Mouse (Mus musculus) embryonic facial prominence, embryonic 15.5 days (tissue): ENCODE results near the gene Mpdz. TPM values are rescaled to one million over a fixed set of nuclear protein-coding genes. Genes with fewer than 3 reads are reported as not detected.

Source experiments
- ATAC-seq: fragments of 200-750 bp; cut with Nextera tagmentation; 2 replicates; pipeline ENCODE4 v1.8.0; 2017; ENCODE audit warnings: low read depth, moderate TSS enrichment; ENCODE audit not compliant: insufficient number of reproducible peaks, low FRiP score, low TSS enrichment
- H3K27ac ChIP-seq: fragments of 300-500 bp; sonication (generic); replicated peaks from 2 replicates; pipeline ENCODE4 v1.5.1; 2015; ENCODE audit warnings: mild to moderate bottlenecking, inconsistent platforms
- H3K27me3 ChIP-seq: fragments of 300-500 bp; sonication (generic); 2 replicates; pipeline ENCODE4 v1.6.1; 2015; ENCODE audit warnings: inconsistent platforms
- H3K36me3 ChIP-seq: fragments of 300-500 bp; sonication (generic); 2 replicates; pipeline ENCODE4 v1.6.1; 2015; ENCODE audit warnings: mild to moderate bottlenecking, inconsistent platforms
- H3K4me1 ChIP-seq: fragments of 300-500 bp; sonication (generic); 2 replicates; pipeline ENCODE4 v1.6.1; 2015; ENCODE audit warnings: inconsistent platforms
- H3K4me2 ChIP-seq: fragments of 300-500 bp; sonication (generic); replicated peaks from 2 replicates; pipeline ENCODE4 v1.6.1; 2015; ENCODE audit warnings: mild to moderate bottlenecking, inconsistent platforms
- H3K4me3 ChIP-seq: fragments of 300-500 bp; sonication (generic); replicated peaks from 2 replicates; pipeline ENCODE4 v1.5.1; 2015; ENCODE audit warnings: mild to moderate bottlenecking, inconsistent platforms
- H3K9ac ChIP-seq: fragments of 300-500 bp; sonication (generic); 2 replicates; pipeline ENCODE4 v1.6.1; 2015; ENCODE audit warnings: inconsistent platforms
- H3K9me3 ChIP-seq: fragments of 300-500 bp; sonication (generic); replicated peaks from 2 replicates; pipeline ENCODE4 v1.6.1; 2016; ENCODE audit warnings: inconsistent platforms
- WGBS: fragments of 180-500 bp; shearing (Covaris S2); methylation state at CpG from one replicate; pipeline ENCODE4 v1.1.7; 2015; 5-methylcytosine and 5-hydroxymethylcytosine counted together
- polyA plus RNA-seq: library from polyadenylated mRNA; unstranded; fragments of >200 nt; fragmentation: Nextera tagmentation; extraction: Ambion mirVana; gene quantifications from 2 replicates; pipeline ENCODE4 v1.2.1, GENCODE M21; 2015

Mpdz gene
- polyA plus RNA-seq, 1 experiment from 2014 or later, result 28.7 TPM

DNA sequence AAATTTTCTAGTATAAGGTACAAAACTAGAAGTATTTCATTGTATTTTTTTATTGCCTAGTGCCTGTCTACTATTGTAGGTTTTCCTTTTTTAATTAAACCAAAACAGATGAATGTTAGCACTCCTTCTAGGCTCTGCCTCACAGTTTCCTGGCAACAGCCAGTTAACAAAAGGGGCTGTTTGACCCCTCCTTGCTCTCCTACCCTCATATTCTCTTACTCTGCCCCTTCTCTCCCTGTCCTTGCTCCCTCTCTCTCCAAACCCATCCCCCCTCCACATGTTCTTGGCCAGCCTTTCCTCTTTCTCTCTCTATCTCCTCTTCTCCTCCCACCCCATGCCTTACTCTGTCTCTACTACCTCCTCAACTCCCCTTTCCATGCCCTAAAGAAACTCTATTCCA, 53.4 kb downstream of the Mpdz start:
- no peak for ATAC-seq
- H3K9me3 ChIP-seq, result no peaks in the 10 kb centered on the region
- no peak overlapping the region for H3K4me2 ChIP-seq
- H3K27ac ChIP-seq, result no peak overlapping the region
- peaks cover 3% of the 10 kb centered on the region; the same call in 1 of the 2 replicates for H3K4me1 ChIP-seq
- H3K36me3 ChIP-seq, result 0 out of 2 replicates have a peak, but pooled peaks cover 4% of the 10 kb centered on the region
- no peak overlapping the region for H3K9ac ChIP-seq
- no peak overlapping the region for H3K4me3 ChIP-seq
- no peaks in the 10 kb centered on the region for H3K27me3 ChIP-seq

GRCm38 (mm10) chr4:81387644-81388043, 55.0 kb downstream of the Mpdz start:
- Histone ChIP-seq H3K4me2 (no peak overlapping the region), H3K36me3 (peaks cover 11% of the 10 kb centered on the region; the same call in 1 of the 2 replicates), H3K4me1 (peaks cover 3% of the 10 kb centered on the region; the same call in 1 of the 2 replicates), H3K27me3 (no peaks in the 10 kb centered on the region), H3K9ac (no peak overlapping the region), H3K9me3 (no peaks in the 10 kb centered on the region), H3K4me3 (no peak overlapping the region), H3K27ac (no peak overlapping the region)
- WGBS, result 83% methylated on average over 2 of the region's 2 CpGs
- no peak for ATAC-seq

DNA sequence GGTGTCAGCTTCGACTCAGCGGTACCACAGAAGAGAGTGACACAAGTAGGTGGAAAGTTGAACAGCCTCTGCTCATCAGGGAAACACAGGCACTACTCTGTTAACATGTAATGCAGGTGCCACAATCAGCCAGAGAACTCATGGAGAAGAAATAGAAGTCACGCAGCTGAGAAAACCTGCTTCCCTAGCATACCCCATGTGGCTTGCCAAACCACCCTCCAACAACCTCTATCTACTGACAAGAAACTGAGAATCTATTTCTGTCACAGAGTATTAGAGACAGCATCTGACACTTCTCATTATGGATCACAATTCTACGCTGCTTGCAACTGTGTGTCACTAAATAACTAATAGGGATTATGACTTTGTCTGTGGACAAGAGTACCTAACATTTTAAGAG, 70.3 kb downstream of the Mpdz start:
- H3K9ac ChIP-seq, result no peak overlapping the region
- H3K27ac ChIP-seq, result no peak overlapping the region
- no peaks in the 10 kb centered on the region for H3K9me3 ChIP-seq
- H3K4me1 ChIP-seq, result no peaks in the 10 kb centered on the region
- H3K27me3 ChIP-seq, result no peaks in the 10 kb centered on the region
- 91% methylated on average over 4 of the region's 4 CpGs for WGBS
- no peak overlapping the region for H3K4me2 ChIP-seq
- no peak overlapping the region for H3K4me3 ChIP-seq
- peaks cover 19% of the 10 kb centered on the region; the same call in 1 of the 2 replicates for H3K36me3 ChIP-seq
- ATAC-seq, result no peak

DNA sequence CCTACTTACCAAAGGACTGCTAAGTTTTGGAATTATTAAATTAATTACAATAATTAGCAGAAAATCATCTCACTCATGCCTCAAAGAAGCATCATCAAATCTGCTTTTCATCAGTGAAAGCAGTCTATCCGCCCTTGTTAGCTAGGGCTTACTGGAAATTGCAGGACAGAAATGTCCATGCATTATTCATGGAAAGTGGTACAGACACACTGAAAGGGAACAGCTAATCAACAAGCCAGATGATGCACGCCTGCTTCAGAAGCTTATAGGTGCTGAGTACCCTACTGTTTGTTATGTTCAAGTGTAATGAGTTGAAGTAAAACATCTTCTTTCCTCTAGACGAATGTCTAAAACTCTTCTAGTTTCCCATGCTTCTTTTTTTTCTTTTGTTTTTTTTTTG, 91.2 kb downstream of the Mpdz start:
- Histone ChIP-seq H3K27ac (no peak overlapping the region), H3K9ac (no peak overlapping the region), H3K4me3 (no peak overlapping the region), H3K9me3 (no peaks in the 10 kb centered on the region), H3K4me1 (no peaks in the 10 kb centered on the region), H3K36me3 (peaks cover 18% of the 10 kb centered on the region), H3K4me2 (no peak overlapping the region), H3K27me3 (no peaks in the 10 kb centered on the region)
- 80% methylated on average over 3 of the region's 3 CpGs for whole genome bisulfite sequencing
- ATAC-seq, result no peak

- H3K36me3 ChIP-seq, result peaks cover 15% of the 10 kb centered on the region
- no peak overlapping the region for H3K4me2 ChIP-seq
- H3K4me3 ChIP-seq, result no peak overlapping the region
- no peak overlapping the region for H3K27ac ChIP-seq
- H3K9ac ChIP-seq, result no peak overlapping the region
- H3K9me3 ChIP-seq, result no peaks in the 10 kb centered on the region
- H3K27me3 ChIP-seq, result no peaks in the 10 kb centered on the region
- no peaks in the 10 kb centered on the region for H3K4me1 ChIP-seq
- 83% methylated on average over 7 of the region's 7 CpGs for WGBS
- ATAC-seq, result no peak
Measured at GRCm38 (mm10) chr4:81348646-81349045, 94.0 kb downstream of the Mpdz start.

DNA sequence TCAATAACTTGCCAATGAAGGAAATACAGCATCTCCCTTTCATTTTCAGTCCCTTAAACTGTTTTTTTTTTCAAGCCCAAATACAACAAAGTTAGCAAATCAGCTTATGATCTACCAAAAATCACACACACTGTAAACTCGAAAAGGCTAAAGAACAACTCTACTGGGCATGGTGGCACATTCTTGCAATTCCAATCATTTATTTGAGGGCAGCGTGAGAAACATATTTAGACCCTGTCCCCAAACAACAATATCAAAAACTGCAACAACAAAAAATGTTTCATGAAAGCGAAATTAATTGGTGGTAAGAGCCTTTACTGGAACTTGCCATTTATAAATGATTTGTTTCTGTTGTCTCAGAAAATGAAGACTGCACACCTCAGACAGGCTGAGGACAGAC, 97.5 kb downstream of the Mpdz start:
- Histone ChIP-seq H3K4me1 (no peaks in the 10 kb centered on the region), H3K4me2 (no peak overlapping the region), H3K27me3 (no peaks in the 10 kb centered on the region), H3K9me3 (no peaks in the 10 kb centered on the region), H3K27ac (no peak overlapping the region), H3K9ac (no peak overlapping the region), H3K4me3 (no peak overlapping the region), H3K36me3 (peaks cover 15% of the 10 kb centered on the region)
- WGBS, result 80% methylated on average over 3 of the region's 3 CpGs
- ATAC-seq, result no peak

DNA sequence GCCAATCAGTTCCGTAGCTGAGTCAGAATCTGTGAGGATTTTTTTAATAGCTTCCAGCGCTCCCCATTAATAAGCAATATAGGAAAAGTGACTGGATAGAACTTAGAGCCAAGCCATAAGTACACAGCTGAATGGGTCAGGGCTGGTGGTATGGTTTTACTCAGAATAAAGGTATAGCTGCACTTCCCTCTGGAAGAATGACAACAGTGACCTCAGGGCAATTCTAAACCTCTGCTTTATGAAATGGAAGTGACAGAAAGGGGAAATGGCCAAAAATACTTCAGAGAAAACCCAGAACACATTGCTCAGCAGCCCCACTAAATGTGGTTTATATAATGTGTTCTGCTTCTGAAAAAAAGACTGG, 109.0 kb downstream of the Mpdz start:
- ATAC-seq, result peak; percentile 68
- H3K9ac ChIP-seq, result no peak overlapping the region
- peak overlapping the region; percentile 75 for H3K27ac ChIP-seq
- 41% methylated on average over 2 of the region's 2 CpGs for WGBS
- H3K36me3 ChIP-seq, result no peaks in the 10 kb centered on the region
- no peak overlapping the region for H3K4me2 ChIP-seq
- H3K4me1 ChIP-seq, result peaks cover 29% of the 10 kb centered on the region
- no peak overlapping the region for H3K4me3 ChIP-seq
- H3K27me3 ChIP-seq, result no peaks in the 10 kb centered on the region
- H3K9me3 ChIP-seq, result no peaks in the 10 kb centered on the region

- H3K9me3 ChIP-seq, result no peaks in the 10 kb centered on the region
- H3K27me3 ChIP-seq, result no peaks in the 10 kb centered on the region
- no peaks in the 10 kb centered on the region for H3K36me3 ChIP-seq
- H3K9ac ChIP-seq, result no peak overlapping the region
- no peak overlapping the region for H3K4me3 ChIP-seq
- peaks cover 29% of the 10 kb centered on the region for H3K4me1 ChIP-seq
- peak overlapping the region; percentile 75 for H3K27ac ChIP-seq
- ATAC-seq, result peak; percentile 81
- no peak overlapping the region for H3K4me2 ChIP-seq
- 45% methylated on average over 11 of the region's 11 CpGs for WGBS
Measured at GRCm38 (mm10) chr4:81332901-81333627, 109.6 kb downstream of the Mpdz start.

- no peak overlapping the region for H3K9ac ChIP-seq
- peak overlapping the region; percentile 75 for H3K27ac ChIP-seq
- H3K27me3 ChIP-seq, result no peaks in the 10 kb centered on the region
- H3K4me1 ChIP-seq, result peaks cover 29% of the 10 kb centered on the region
- WGBS, result 42% methylated on average over 6 of the region's 6 CpGs
- H3K4me2 ChIP-seq, result no peak overlapping the region
- H3K36me3 ChIP-seq, result no peaks in the 10 kb centered on the region
- no peaks in the 10 kb centered on the region for H3K9me3 ChIP-seq
- no peak for ATAC-seq
- no peak overlapping the region for H3K4me3 ChIP-seq
Measured at GRCm38 (mm10) chr4:81332439-81332841, 110.2 kb downstream of the Mpdz start.

- no peak overlapping the region for H3K9ac ChIP-seq
- no peak for ATAC-seq
- 84% methylated on average over 2 of the region's 2 CpGs for WGBS
Measured at GRCm38 (mm10) chr4:81327694-81328093, 114.9 kb downstream of the Mpdz start.

DNA sequence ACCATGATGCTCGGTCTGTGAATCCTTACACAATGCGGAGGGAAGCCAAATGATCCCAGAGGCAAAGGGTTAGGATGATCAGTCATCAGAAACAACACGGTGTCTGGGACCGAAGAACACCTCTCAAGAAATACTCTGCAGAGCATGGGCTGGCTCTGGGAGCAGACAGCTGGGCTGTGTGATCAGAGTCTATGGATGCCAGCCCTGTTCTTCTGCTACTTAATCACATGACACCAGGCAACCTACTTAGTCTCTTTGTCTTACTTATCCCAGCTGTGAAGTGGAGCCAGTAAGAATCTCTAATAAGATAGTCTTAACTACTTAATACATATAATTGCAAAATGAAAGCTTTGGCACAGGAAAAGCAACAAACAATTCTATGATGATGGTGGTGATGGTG, 118.8 kb downstream of the Mpdz start:
- Histone ChIP-seq H3K27ac (no peak overlapping the region), H3K4me2 (no peak overlapping the region), H3K27me3 (no peaks in the 10 kb centered on the region), H3K4me1 (no peaks in the 10 kb centered on the region), H3K9me3 (no peaks in the 10 kb centered on the region), H3K36me3 (peaks cover 5% of the 10 kb centered on the region; the same call in 1 of the 2 replicates), H3K9ac (no peak overlapping the region), H3K4me3 (no peak overlapping the region)
- no peak for ATAC-seq
- 95% methylated on average over 4 of the region's 4 CpGs for WGBS

More at GRCm38 (mm10) chr4:81327694-81328093, 114.9 kb downstream of the Mpdz start:
- H3K9me3 ChIP-seq, result no peaks in the 10 kb centered on the region
- H3K36me3 ChIP-seq, result 0 out of 2 replicates have a peak, but pooled peaks cover 5% of the 10 kb centered on the region
- H3K4me1 ChIP-seq, result peaks cover 6% of the 10 kb centered on the region
- no peak overlapping the region for H3K4me3 ChIP-seq
- H3K27ac ChIP-seq, result no peak overlapping the region
- H3K4me2 ChIP-seq, result no peak overlapping the region
- H3K27me3 ChIP-seq, result no peaks in the 10 kb centered on the region

DNA sequence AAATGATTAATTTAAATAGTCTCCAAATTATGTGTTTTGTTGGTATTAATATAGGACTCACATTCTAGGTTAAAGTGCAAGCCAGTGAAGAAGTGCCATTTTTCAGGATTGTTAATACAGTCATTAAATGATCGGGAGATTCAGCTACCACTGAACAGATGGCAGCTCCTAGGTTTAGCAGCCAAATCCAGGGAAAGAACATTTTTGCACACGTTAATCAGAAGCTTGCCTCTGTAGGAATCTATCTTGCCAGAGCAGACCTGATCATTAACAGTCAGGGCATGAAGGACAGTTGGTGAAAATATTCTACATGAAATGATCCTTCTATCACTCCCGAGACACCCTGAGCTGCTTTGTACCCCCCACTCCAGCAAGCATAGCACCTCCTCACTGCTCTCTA, 120.4 kb downstream of the Mpdz start:
- H3K4me2 ChIP-seq, result no peak overlapping the region
- no peak overlapping the region for H3K27ac ChIP-seq
- H3K9ac ChIP-seq, result no peak overlapping the region
- no peak for ATAC-seq
- H3K4me1 ChIP-seq, result no peaks in the 10 kb centered on the region
- no peak overlapping the region for H3K4me3 ChIP-seq
- 86% methylated on average over 3 of the region's 3 CpGs for WGBS
- H3K27me3 ChIP-seq, result no peaks in the 10 kb centered on the region
- H3K9me3 ChIP-seq, result no peaks in the 10 kb centered on the region
- peaks cover 15% of the 10 kb centered on the region for H3K36me3 ChIP-seq
